Mouse (Mus musculus): ENCODE results near the gene Ttc13. TPM values are rescaled to one million over a fixed set of nuclear protein-coding genes. Genes with fewer than 3 reads are reported as not detected.

The Ttc13 gene
- polyA plus RNA-seq, 1 experiment from 2014 or later = 14.6 TPM

DNA sequence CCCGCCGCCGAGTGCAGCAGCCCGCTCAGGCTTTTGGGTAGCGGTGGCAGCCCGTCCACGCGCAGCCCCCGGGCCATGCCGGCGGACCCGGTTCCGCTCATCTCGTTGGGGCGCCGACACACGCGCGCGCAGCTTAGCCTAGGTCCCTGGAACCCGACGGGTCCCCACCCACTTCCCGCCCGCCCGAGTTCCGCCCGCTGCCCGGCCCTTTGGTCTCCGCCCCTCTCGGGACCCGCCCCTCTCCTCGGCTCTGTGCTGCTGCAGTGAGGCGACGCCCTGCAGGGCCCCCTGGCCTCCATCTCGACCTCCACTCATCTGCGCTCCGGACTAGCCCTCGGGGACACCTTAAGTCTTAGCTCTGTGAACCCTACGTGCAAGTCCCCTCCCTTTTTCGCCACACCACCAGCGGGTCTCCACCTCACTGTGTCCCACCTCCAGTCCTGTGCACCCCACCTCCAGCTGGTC, 30.0 kb upstream of the Ttc13 start, which contains the start of gene Fam89a:
Fam89a (minus strand) TSS at position 124 of the 465 bp plus-strand sequence.
- no peak within 1 kb of the TSS for H3K27ac ChIP-seq (ENCODE audit: low read length)
- ATAC-seq (ENCODE audit: low read depth) = peak; percentile 77
- H3K27me3 ChIP-seq (ENCODE audit: control insufficient read depth, insufficient read depth, low read depth, low read length) = peaks cover 34% of the 10 kb centered on the region
- WGBS (ENCODE audit: insufficient replicate concordance) = under 1% methylated on average over 37 of the region's 41 CpGs
- H3K4me3 ChIP-seq (ENCODE audit: low read depth, low read length) = peak within 1 kb of the TSS; percentile 65
- H3K9me3 ChIP-seq (replicated peaks; ENCODE audit: control insufficient read depth, low read length) = no peaks in the 10 kb centered on the region
- peaks cover 23% of the 10 kb centered on the region for H3K4me1 ChIP-seq (ENCODE audit: control insufficient read depth, low read depth, low read length)
- H3K4me2 ChIP-seq (ENCODE audit: low read depth, low read length) = peak within 1 kb of the TSS; percentile 64
- peak within 1 kb of the TSS; percentile 50; the same call in 1 of the 2 replicates for H3K9ac ChIP-seq (ENCODE audit: low read depth, low read length)
- no peaks in the 10 kb centered on the region for H3K36me3 ChIP-seq (ENCODE audit: control insufficient read depth, insufficient read depth)

DNA sequence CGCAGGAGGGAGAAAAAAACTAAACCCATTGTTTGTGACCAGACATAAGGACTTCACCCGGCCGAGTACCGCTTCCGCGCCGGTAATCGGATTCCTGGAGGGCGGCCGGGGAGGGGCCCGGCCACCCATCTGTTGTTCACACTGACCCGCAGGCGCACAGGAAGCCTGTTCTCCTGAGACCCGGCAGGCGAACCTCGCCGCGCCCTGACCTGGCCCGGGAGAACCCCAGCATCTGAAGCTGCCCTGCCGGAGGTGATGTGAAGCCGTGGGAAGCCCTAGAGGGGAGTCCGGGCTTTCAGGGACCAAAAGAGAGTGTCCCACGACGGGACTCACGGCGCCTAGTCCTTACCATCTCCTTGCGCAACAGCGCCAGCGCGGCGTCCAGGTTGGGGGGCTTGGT, 29.4 kb upstream of the Ttc13 start:
- 1% methylated on average over 31 of the region's 31 CpGs for WGBS (ENCODE audit: insufficient replicate concordance)
- Histone ChIP-seq H3K27me3 (ENCODE audit: control insufficient read depth, insufficient read depth, low read depth, low read length) (peaks cover 34% of the 10 kb centered on the region), H3K9ac (ENCODE audit: low read depth, low read length) (peak overlapping the region; percentile 50; the same call in 1 of the 2 replicates), H3K9me3 (replicated peaks; ENCODE audit: control insufficient read depth, low read length) (no peaks in the 10 kb centered on the region), H3K27ac (ENCODE audit: low read length) (no peak overlapping the region), H3K36me3 (ENCODE audit: control insufficient read depth, insufficient read depth) (no peaks in the 10 kb centered on the region), H3K4me2 (ENCODE audit: low read depth, low read length) (peak overlapping the region; percentile 64), H3K4me1 (ENCODE audit: control insufficient read depth, low read depth, low read length) (peaks cover 28% of the 10 kb centered on the region), H3K4me3 (ENCODE audit: low read depth, low read length) (peak overlapping the region; percentile 65)
- no peak for ATAC-seq (ENCODE audit: low read depth)

GRCm38 (mm10) chr8:124746661-124747060, 24.9 kb upstream of the Ttc13 start:
- Histone ChIP-seq H3K4me2 (ENCODE audit: low read depth, low read length) (no peak overlapping the region), H3K27ac (ENCODE audit: low read length) (no peak overlapping the region), H3K9me3 (replicated peaks; ENCODE audit: control insufficient read depth, low read length) (no peaks in the 10 kb centered on the region), H3K27me3 (ENCODE audit: control insufficient read depth, insufficient read depth, low read depth, low read length) (peaks cover 18% of the 10 kb centered on the region), H3K9ac (ENCODE audit: low read depth, low read length) (no peak overlapping the region), H3K36me3 (ENCODE audit: control insufficient read depth, insufficient read depth) (no peaks in the 10 kb centered on the region), H3K4me1 (ENCODE audit: control insufficient read depth, low read depth, low read length) (peaks cover 16% of the 10 kb centered on the region), H3K4me3 (ENCODE audit: low read depth, low read length) (no peak overlapping the region)
- peak; percentile 17; the same call in 1 of the 2 replicates for ATAC-seq (ENCODE audit: low read depth)
- WGBS (ENCODE audit: insufficient replicate concordance) = 54% methylated on average over 13 of the region's 13 CpGs

GRCm38 (mm10) chr8:124739268-124739667, 17.5 kb upstream of the Ttc13 start:
- Histone ChIP-seq H3K27ac (ENCODE audit: low read length) (no peak overlapping the region), H3K4me3 (ENCODE audit: low read depth, low read length) (no peak overlapping the region), H3K9ac (ENCODE audit: low read depth, low read length) (no peak overlapping the region), H3K36me3 (ENCODE audit: control insufficient read depth, insufficient read depth) (no peaks in the 10 kb centered on the region; the same call in 1 of the 2 replicates), H3K4me1 (ENCODE audit: control insufficient read depth, low read depth, low read length) (no peaks in the 10 kb centered on the region), H3K9me3 (replicated peaks; ENCODE audit: control insufficient read depth, low read length) (no peaks in the 10 kb centered on the region), H3K27me3 (ENCODE audit: control insufficient read depth, insufficient read depth, low read depth, low read length) (no peaks in the 10 kb centered on the region), H3K4me2 (ENCODE audit: low read depth, low read length) (no peak overlapping the region)
- no peak for ATAC-seq (ENCODE audit: low read depth)
- 68% methylated on average over 1 of the region's 1 CpGs for WGBS (ENCODE audit: insufficient replicate concordance)

- H3K9ac ChIP-seq (ENCODE audit: low read depth, low read length) = no peak overlapping the region
- 63% methylated on average over 3 of the region's 3 CpGs for WGBS (ENCODE audit: insufficient replicate concordance)
- no peak for ATAC-seq (ENCODE audit: low read depth)
- H3K4me2 ChIP-seq (ENCODE audit: low read depth, low read length) = no peak overlapping the region
- peaks cover 4% of the 10 kb centered on the region; the same call in 1 of the 2 replicates for H3K36me3 ChIP-seq (ENCODE audit: control insufficient read depth, insufficient read depth)
- H3K4me1 ChIP-seq (ENCODE audit: control insufficient read depth, low read depth, low read length) = no peaks in the 10 kb centered on the region
- H3K4me3 ChIP-seq (ENCODE audit: low read depth, low read length) = no peak overlapping the region
- no peaks in the 10 kb centered on the region for H3K9me3 ChIP-seq (replicated peaks; ENCODE audit: control insufficient read depth, low read length)
- no peak overlapping the region for H3K27ac ChIP-seq (ENCODE audit: low read length)
- H3K27me3 ChIP-seq (ENCODE audit: control insufficient read depth, insufficient read depth, low read depth, low read length) = no peaks in the 10 kb centered on the region
Observed at GRCm38 (mm10) chr8:124735371-124735911, 13.7 kb upstream of the Ttc13 start.

DNA sequence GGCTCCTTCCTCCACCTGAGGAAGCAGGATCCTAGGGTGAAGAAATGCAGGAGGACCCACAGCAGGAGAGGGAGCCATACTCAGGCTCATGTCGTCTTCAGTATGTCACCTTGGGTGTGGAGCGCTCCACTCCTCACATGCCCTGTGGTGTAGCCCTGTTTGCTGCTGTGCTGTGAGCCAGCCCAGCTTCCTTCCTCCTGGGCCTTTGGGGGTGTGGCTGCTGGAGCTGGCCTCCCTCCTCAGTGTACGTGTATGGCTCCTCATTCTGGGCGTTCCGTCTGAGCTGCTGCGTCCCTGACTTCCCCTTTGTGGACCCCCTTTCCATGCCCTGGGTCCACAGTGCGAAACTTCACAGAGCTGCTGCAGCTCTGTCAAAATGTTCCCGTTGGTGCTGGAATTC, 11.0 kb upstream of the Ttc13 start:
- WGBS (ENCODE audit: insufficient replicate concordance) = 46% methylated on average over 8 of the region's 8 CpGs
- peaks cover 4% of the 10 kb centered on the region; the same call in 1 of the 2 replicates for H3K36me3 ChIP-seq (ENCODE audit: control insufficient read depth, insufficient read depth)

DNA sequence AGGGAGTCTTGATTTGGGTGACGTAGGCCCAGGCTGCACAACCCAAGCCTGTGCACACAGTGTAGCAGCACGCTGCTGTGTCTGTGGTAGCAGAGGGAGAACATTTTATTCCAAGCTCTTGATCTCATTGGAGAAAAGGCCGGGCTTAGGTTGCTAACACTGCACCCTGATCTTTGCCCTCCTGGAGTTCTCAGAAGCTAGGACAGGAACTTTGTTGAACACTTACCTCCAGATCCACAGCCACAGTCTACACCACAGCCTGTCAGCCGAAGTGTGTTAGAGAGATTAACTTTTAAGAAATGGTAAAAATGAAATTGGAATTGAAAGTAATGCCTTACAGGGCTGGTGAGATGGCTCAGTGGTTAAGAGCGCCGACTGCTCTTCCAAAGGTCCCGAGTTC, 2.5 kb upstream of the Ttc13 start:
- H3K9ac ChIP-seq (ENCODE audit: low read depth, low read length) = no peak overlapping the region
- no peak overlapping the region for H3K27ac ChIP-seq (ENCODE audit: low read length)
- H3K36me3 ChIP-seq (ENCODE audit: control insufficient read depth, insufficient read depth) = no peaks in the 10 kb centered on the region
- H3K4me3 ChIP-seq (ENCODE audit: low read depth, low read length) = no peak overlapping the region
- H3K27me3 ChIP-seq (ENCODE audit: control insufficient read depth, insufficient read depth, low read depth, low read length) = no peaks in the 10 kb centered on the region
- 75% methylated on average over 7 of the region's 7 CpGs for WGBS (ENCODE audit: insufficient replicate concordance)
- no peak for ATAC-seq (ENCODE audit: low read depth)
- H3K4me2 ChIP-seq (ENCODE audit: low read depth, low read length) = no peak overlapping the region
- no peaks in the 10 kb centered on the region for H3K9me3 ChIP-seq (replicated peaks; ENCODE audit: control insufficient read depth, low read length)
- H3K4me1 ChIP-seq (ENCODE audit: control insufficient read depth, low read depth, low read length) = peaks cover 23% of the 10 kb centered on the region

More for the DNA sequence above, 11.0 kb upstream of the Ttc13 start:
- no peak overlapping the region for H3K9ac ChIP-seq (ENCODE audit: low read depth, low read length)
- H3K4me3 ChIP-seq (ENCODE audit: low read depth, low read length) = no peak overlapping the region
- no peaks in the 10 kb centered on the region for H3K9me3 ChIP-seq (replicated peaks; ENCODE audit: control insufficient read depth, low read length)
- H3K4me2 ChIP-seq (ENCODE audit: low read depth, low read length) = no peak overlapping the region
- peak; percentile 37; the same call in 1 of the 2 replicates for ATAC-seq (ENCODE audit: low read depth)
- no peak overlapping the region for H3K27ac ChIP-seq (ENCODE audit: low read length)
- H3K4me1 ChIP-seq (ENCODE audit: control insufficient read depth, low read depth, low read length) = no peaks in the 10 kb centered on the region
- H3K27me3 ChIP-seq (ENCODE audit: control insufficient read depth, insufficient read depth, low read depth, low read length) = no peaks in the 10 kb centered on the region

GRCm38 (mm10) chr8:124720938-124721861, 583 bp downstream of the Ttc13 start:
- peak overlapping the region; percentile 89 for H3K9ac ChIP-seq (ENCODE audit: low read depth, low read length)
- H3K9me3 ChIP-seq (replicated peaks; ENCODE audit: control insufficient read depth, low read length) = no peaks in the 10 kb centered on the region
- H3K4me3 ChIP-seq (ENCODE audit: low read depth, low read length) = peak overlapping the region; percentile 95
- no peaks in the 10 kb centered on the region for H3K27me3 ChIP-seq (ENCODE audit: control insufficient read depth, insufficient read depth, low read depth, low read length)
- H3K4me2 ChIP-seq (ENCODE audit: low read depth, low read length) = peak overlapping the region; percentile 89
- WGBS (ENCODE audit: insufficient replicate concordance) = 2% methylated on average over 31 of the region's 31 CpGs
- H3K4me1 ChIP-seq (ENCODE audit: control insufficient read depth, low read depth, low read length) = peaks cover 23% of the 10 kb centered on the region
- H3K27ac ChIP-seq (ENCODE audit: low read length) = 0 out of 2 replicates have a peak overlapping the region, but pooled peaks have one; percentile 14
- ATAC-seq (ENCODE audit: low read depth) = peak; percentile 19
- no peaks in the 10 kb centered on the region for H3K36me3 ChIP-seq (ENCODE audit: control insufficient read depth, insufficient read depth)

All from liver, embryonic 16.5 days (tissue).